Mouse (Mus musculus): ENCODE results near the gene Dnmt1.
A peak's percentile ranks its signal among the peaks of the same experiment; 100 is the strongest.

Dnmt1 gene

DNA sequence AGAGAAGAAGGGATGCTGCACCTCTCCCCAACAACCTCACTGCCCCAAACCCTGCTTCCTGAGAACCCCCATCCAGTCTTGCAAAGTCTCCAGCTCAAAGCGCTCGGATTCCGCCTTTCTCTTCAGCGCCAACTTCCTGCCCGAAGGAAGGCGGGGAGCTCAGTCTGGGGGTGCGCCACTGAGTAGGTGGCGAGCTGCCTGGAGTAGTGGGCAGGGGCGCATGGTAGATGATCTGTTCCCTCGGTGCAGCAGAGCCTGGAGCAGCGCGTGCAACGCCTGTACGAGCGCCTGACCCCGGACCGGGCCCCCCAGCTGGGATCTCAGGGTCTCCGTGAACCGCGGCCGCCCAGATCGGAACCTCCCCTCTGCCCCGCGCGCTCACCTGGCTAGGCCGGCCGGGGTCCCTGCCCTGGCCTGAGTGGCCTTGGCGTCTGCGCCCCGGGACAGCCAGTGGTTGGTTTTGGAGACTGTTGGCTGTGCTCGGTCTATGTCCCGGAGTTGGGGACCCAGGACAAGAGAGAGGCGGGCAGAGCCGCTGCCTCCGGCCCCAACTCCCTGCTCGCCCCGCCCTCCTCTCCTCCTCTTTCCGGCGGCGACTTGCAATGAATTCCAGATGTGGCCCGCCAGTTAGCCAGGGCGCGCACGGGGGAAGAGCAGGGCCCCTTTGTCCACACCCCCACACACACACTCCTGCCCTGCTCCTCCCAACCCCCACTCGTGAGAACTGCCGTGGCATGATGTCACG lies 16.7 kb upstream of the Dnmt1 start, which contains the start of gene S1pr2:
Gene S1pr2, minus strand, starts transcription at position 566 of the 745 bp plus-strand sequence.
- DNase-seq = peak; percentile 66 to 71

DNA sequence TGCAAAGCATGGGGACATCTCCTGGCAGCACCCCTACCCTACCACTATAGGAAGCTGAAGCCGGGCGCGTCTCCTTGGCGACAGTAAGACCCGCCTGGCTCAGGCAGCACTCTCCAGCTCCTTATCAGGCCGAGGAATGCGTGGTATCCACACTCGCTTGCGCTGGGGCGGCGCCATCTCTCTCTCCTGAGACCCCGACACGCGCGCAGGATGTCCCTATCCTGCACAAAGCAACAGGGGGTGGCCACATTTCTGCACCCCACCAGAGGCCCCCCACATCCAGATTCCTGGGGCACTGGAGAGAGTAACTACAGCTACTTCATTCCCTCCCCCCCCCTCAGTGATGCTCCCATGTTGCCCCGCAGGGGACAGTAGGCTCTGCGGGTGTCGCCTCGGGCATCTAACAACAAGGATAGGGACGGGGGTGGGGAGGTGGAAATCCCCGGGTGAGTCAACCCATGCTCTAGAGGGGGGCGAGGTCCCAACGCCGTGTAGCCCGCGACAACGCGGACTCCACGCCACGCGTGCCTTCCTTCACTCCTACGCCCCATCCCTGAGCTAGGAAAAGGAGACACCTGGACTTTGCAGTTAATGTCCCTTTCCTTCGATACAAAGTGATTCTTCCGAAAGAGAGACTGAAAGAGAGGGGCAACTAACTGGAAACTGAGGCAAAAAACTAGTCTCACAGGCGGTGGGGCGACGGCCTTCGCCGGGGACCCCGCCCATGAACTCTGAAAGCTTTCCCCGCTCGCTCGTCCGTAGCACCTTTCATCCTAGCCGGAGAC lies 15.9 kb upstream of the Dnmt1 start:
- DNase-seq = peak; percentile 28 to 43

DNA sequence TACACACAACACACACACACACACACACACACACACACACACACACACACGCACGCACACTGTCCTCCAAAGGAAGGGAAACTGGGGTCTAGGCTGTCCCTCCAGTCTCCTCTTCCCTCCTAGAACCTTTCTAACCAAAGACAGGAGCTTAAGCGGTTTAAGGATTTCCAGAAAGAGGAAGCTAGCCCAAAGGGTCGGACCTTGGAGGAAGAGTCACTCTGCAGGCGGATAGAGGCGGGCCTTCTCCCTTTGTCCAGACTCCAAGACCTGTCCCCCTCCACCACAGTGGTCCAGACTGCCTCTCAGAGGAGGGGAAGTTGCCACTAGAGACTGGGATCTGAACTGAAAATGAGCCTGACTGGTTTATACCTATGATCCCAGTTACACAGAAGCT lies 14.0 kb upstream of the Dnmt1 start:
- DNase-seq = no peak

DNA sequence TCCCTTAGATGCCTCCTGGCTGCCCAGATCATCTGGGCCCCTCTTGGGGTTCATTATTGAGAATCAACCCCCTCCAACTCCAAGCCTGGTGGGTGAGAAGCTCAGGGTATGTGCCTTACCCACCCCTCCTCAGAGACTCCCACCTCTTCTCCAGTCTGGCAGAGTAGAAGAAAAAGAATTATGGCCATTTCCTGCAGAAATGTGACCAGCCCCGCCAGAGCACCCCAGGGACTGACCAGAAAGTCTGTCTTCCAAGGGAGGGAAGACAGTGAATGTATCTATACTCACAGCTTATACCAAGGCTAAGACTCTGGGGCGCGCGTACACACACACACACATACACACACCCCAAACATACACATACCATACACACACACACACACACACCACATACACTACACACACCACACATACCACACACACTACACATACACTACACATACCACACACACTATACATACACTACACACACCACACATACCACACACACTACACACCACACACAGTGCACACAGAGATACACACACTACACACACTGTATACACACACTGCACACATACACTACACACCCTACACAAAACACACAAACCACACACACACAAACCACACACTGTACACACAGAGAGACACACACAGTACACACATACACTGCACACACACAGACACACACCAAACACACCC lies 13.5 kb upstream of the Dnmt1 start:
- DNase-seq = no peak

DNA sequence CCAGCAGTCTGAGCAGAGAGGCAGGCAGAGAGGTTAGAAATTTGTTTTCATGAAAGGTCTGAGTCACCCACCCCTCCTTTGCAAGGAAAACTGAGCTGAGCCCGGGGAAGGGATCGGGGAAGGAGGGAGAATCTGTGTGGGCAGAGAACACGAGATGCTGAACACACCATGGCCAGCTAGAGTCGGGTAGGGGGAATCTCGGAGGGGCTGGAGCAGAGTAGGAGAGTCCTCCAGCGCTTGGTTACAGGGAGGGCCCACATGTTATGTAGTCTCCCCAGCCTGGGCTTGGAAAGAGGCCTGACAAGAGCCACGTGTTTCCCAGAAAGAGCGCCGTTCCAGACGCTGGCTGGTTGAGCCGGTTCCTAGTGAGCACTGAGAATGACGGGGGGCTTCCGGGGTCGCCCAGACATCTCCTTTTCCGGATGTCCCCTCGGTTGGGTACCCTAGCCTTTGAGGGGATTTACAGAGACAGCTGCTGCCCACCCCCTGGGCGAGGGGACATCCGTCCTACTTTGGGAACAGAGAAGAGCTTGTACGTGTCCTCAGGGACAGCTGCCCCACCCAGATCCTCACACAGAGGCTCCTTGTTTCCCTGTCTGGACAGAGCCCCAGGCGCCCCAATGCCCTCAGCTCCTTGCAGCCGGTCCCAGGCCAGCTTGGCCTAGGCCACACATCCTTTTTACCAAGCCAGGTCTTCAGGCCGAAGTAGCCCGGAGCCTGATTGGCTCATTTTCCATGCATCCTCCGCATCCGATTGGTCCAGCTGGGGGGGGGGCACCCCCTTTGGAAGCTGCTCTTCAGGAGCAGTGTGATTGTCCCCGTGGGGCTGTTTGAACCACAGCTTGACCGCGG lies 12.7 kb upstream of the Dnmt1 start:
- DNase-seq = no peak

DNA sequence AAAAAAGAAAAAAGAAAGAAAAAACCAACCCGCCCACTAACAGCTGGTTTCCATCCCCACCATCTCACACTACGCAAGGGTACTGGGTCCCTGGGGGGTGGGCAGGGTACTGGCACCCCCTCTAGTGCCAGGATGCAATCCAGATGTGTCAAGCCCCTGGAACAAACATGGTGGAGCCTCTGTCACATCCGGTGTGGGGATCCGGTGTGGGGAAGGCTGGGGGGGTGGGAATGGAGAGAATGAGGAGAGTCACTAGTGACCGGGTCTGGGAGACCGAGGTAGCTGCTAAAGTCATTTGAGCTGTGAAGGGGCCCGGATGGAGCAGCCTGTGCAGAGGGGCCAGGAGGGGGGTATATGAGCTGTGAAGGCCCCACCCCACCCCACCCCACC lies 12.1 kb upstream of the Dnmt1 start:
- DNase-seq = no peak

DNA sequence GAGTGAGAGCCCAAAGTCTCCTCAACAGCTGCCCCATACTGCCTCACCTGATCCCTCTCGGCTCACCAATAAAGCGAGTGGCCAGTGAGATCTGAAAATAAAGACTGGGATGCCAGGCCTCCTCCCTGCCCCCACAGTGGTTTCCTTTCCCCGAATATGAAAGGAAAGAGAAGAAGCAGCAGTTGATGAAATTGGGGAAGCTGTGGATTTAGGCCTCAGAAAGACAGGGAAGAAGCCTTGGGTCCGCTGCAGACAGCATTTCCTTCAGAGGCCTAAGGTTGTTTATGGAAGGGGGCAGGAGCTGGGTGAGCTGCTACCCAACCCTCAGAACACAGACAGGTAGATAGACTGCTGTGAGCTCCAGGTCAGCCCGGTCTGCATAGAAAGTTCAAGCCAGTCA lies 7.1 kb upstream of the Dnmt1 start:
- no peak for DNase-seq

DNA sequence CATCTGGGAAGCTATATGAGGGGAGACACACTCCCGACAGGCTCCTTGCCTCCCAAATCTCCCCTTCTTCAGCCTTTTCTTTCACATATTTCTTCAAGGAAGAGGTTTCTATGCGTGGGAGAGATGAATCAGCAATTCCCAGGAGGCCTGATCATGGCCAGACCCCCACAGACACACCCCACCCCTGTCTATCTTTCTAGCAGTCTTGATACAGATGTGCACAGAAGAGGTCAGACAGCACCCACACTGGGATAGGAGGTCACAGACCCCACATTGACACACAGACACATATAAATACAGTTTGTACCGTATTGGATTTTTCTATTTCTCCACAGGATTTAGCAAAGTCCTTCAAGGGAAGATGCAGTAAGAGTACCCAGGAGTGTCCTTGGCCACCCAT lies 6.3 kb upstream of the Dnmt1 start:
- DNase-seq = no peak

DNA sequence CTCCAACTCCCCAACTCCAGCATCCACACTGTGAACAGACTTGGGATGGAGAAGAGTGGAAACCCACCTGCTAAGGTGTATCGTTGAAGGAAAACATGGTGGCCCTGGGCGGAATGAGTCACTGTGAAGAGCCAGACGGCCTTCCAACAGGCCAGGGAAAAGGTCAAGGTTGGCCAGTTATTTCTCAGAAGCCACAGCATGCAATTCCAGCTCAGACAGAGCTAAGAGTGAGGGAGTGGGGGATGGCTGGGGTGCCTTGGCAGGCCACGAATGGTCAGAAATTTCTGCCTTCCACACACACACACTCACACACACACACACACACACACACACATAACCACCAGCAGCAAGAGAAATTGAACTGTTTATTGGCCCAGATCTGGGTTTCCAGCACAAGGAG lies 5.9 kb upstream of the Dnmt1 start:
- no peak for DNase-seq

DNA sequence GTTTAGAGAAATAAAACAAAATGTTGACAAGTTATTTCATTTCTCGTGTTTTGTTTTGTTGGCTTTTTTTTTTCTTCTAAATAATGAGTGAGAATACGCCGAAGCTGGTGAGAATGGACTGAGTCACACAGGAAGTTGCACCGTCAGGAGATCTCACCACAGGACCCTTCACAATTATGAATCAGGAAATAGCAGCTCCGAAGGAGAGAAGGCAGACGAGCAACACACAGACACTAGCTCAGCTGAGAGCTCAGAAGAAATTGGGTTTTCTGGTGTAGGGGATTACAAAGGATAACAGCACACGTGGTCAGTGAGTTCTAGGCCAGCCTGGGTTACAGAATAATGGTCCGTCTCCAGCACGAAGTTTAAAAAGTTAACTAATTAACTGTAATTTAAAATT lies 1.9 kb upstream of the Dnmt1 start:
- DNase-seq = peak; percentile 13 to 27

DNA sequence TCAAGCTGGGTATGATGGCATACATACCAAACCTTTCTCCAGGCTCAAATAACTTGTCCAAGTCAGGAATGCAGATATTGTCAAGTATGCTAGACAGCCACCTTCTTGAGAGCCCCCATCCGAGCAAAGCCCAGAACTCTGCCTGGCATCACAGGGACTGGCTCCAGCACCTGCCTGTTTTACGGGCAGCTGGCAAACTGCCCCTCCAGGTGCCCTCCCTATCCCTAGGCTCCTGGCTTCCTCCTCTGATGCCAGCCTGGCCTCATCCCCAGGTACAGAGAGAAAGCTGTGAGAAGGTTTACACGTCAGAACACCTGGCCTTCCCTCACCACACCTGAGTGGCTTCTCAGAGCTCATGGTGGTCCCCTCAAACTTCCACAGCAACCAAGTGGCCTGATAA lies 2.7 kb downstream of the Dnmt1 start:
- DNase-seq = no peak

DNA sequence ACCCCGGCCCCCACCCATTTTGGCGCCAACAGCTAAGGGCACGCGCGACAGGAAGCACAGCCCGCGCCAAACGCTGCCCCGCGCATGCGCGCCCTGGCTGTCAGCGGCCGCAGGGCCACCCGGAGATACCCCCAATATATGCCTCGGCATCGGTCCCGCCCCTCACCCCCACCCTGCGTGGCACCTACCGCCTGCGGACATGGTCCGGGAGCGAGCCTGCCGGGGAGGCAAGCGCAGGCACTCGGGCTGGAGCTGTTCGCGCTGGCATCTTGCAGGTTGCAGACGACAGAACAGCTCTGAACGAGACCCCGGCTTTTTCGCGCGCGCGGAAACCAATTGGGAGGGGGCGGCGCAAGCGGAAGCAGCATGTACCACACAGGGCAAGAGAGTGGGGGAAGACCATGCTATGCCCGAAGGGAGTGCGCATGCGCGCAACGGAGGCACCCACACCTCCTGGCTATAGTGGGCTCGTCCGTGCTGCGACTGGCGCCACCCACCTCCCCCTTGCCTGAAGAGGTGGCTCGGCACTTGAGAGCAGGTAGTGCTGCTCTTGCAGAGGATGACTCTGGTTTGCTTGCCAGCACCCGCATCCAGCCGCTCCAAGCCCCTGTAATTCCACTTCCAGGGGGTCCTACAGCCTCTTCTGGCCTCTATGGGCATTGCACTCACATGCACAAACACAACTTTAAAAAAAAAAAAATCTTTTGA lies 7.0 kb downstream of the Dnmt1 start:
- peak; percentile 97 to 98 for DNase-seq

DNA sequence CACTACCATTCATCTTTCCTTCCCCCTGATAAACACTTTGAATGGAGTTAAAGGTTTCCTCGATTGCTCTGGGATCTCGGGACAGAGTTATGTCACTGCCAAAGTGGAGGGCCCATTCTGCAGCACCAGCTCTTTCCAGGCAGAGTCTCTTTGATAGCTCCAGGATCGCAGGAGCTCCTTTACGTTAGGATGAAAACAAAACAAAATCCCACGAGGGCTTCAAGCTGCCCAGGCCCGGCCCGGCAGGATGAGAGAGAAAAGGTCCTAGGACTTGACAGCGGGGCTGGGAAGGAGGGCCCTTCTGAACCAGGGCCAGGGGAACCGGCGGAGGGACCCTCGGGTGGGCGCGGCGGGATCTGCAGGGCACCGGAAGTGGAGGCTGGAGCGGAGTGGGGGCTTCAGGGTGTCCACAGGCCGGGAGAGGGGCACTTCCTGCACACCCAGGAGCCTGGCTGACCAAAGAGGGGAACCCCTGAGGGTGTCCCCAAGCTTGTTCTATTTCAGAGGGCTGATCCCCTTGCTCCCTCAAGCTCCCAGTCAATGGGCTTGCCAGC lies 7.6 kb downstream of the Dnmt1 start:
- DNase-seq = no peak

DNA sequence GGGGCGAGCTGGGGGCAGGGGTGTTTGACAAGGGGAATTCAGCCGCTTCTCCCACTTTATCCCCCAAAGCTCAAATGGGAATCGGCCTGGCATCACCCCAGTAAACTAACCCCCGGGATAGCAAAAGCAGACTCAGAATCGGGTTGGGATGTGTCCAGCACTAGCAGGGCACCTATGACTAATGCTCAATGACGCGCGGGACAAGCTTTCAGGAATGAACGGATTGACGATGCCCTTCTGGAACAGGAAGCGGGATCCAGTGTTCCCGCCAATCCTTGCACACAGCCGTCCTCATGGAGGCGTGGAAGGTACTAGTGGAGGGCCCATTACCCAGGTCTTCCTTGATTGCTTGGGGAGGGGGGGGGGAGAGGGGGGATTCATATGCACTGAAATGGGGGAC lies 8.2 kb downstream of the Dnmt1 start:
- no peak for DNase-seq

DNA sequence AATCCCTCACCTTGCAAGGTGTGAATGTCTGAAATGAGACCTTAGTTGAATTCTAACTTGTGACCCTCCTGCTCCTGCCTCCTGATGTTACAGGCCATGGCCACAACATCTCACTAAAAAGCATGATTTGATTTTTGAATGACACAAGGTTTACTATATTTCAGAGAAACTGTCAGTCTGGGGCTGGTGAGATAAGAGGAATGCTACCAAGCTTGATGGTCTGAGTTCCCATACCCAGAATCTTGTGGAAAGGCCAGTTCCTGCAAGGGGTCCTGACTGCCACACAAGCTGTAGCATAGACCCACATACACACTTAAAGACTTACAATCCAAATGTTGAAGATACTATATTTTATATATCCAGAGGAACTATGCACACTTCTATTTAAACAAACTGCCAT lies 9.3 kb downstream of the Dnmt1 start:
- DNase-seq = no peak

DNA sequence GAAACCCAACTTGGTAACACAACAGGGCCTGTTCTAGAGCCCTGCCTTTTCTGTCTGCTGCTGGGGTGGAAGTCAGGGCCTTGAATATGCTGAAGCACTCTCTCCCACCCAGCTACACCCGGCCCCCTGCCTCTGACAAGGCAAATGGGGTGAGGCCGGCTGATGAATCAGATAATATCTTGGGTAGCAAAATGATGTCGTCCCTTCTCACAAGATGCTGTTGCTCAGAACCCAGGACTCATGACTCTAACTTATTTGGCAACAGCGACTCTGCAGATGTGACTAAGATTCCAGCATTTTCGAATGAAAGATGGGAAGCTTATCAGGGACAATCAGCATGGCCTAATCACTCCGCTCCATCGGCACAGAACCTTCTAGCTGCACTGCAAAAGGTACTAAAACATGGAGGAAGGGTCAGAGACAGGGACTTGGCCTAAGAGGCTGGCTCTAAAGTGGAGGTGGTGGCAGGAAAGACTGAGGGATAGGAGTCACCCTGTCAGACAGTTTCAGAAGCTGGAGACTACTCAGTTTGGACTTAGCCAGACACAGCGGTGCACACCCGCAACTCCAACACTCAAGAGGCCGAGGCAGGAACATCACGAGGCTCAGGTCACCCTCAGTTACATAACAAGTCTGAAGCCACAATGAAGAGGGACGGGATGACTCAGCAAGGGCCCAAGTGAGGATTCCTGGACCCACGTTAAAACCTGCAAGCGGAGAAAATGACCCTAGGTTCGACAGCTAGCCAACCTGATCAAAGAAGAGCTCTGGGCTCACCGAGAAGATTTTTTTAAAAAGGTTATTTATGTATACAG lies 13.4 kb downstream of the Dnmt1 start:
- no peak for DNase-seq

DNA sequence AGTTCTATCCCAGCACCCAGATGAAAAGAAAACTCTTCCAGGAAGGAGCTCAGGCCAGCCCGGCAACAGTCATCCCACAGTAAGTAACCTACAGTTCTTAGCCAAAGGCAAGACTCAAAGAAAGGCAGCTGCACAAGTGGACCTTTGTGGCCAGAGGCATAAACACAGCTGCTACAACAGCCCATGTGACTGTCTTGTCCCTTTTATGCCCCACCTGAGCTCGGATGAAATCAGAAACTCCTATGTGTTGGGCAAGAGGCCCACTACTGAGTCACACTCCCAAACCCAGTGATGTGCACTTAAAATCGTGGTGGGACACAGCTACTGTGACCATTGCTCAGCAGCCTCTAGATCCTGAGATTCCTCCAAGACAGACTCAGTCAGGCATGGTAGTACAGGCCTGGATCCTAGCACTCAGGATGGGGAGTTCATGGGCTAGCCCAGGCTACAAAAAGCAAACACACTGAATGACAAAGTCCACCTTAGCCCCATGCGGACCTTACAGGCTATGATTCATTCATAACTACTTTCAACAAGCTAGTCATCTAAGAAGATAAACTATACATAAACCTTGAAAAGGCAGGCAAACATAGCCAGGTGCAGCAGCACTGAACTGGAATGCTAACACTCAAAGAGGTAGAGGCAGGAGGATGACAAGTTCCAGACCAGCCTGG lies 14.9 kb downstream of the Dnmt1 start:
- no peak for DNase-seq

DNA sequence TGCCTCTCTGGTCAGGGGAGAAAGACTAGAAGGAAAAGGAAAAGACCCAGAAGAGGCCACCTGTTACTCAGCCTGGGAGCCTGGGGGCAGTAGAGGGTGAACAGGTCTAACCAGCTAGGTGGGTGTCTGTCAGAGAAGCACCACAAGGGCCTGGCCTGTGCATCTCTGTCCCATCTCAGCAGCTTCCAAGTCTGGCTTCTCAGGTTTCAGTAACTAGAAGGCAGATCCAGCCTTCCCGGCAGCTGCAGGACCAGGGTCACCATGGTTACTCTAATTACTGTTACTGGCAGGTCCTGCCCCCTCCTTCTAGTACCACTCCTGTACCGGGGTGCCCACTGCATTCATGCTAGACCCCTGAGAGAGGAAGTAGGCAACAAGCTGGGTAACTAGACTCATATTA lies 15.8 kb downstream of the Dnmt1 start:
- no peak for DNase-seq

DNA sequence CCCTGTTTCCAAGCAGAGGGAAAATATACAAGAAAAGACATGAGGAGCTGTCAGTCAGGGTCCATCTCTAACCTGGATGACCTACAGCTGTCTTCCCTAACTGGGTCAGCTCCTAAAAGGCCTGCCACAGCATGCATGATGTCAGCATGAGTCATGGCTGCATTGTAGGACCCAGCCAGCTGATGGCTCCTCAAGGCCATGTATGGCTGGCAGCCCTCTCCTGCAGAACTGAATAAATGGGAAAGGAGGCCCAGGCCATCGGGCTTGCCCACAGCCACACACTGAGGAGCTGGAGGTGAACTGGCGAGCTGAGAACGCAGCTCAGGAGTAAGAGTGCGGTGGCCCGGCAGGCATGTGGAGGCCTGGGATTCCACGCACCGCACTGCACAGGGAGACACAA lies 16.3 kb downstream of the Dnmt1 start:
- no peak for DNase-seq

DNA sequence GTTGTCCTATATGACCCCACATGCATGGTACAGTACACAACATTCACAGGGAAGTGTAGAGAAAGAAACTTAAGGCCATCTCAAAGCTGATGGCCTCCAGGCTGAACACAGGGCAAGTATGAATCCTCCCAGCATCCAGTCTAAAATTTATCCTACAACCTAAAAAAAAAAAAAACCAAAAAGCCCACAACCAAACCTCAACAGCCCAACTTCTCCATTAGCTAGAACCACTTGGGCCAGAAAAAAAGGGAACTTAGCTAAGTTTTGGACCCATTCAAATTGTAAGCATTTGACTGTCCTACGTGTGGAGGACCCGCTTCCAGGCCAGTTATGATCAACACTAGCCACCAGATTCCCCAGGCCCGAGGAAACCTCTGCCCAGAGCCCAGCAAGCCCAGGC lies 36.4 kb downstream of the Dnmt1 start:
- DNase-seq = no peak

All from thymus, postnatal 36 days (tissue).